Mouse (Mus musculus) CH12.LX (cell line): Measurements from ENCODE around the gene Sin3a. TPM values are rescaled to one million over a fixed set of nuclear protein-coding genes. Genes with fewer than 3 reads are reported as not detected.

Source experiments
- DNase-seq: peaks from one replicate; pipeline ENCODE4 v3.0.0-alpha.2; 2013; ENCODE audit errors: extremely low read depth
- H3K27ac ChIP-seq: 2 replicates; pipeline ENCODE4 v1.5.1; 2012; ENCODE audit warnings: low read depth, mild to moderate bottlenecking, control low read depth, moderate library complexity; ENCODE audit not compliant: insufficient read depth
- H3K27me3 ChIP-seq: replicated peaks from 2 replicates; pipeline ENCODE3; 2012; ENCODE audit warnings: inconsistent platforms
- H3K36me3 ChIP-seq, 2 experiments: replicated peaks in 1 of 2; 2 replicates each; pipeline versions ENCODE3 to v1.6.1; 2012; ENCODE audit warnings: inconsistent platforms in 1 of 2, low read length in 1 of 2, mild to moderate bottlenecking in 1 of 2, mixed read lengths in 1 of 2, moderate library complexity in 1 of 2; ENCODE audit not compliant: control insufficient read depth in 1 of 2, insufficient read depth in 1 of 2
- H3K4me1 ChIP-seq, 2 experiments: 2 replicates each; pipeline ENCODE4 v1.6.1; 2012; ENCODE audit warnings: inconsistent platforms in 1 of 2, moderate library complexity in 1 of 2; ENCODE audit not compliant: insufficient read depth in 2 of 2, control insufficient read depth in 1 of 2
- H3K4me2 ChIP-seq: 2 replicates; pipeline ENCODE4 v1.6.1; 2012; ENCODE audit warnings: low read depth, mild to moderate bottlenecking, control low read depth; ENCODE audit not compliant: poor library complexity, insufficient read depth, severe bottlenecking
- H3K4me3 ChIP-seq, 3 experiments: fragments of 150-350 bp in 1 of 3; sonication (generic) in 1 of 3; replicated peaks in 1 of 3; 2 replicates each; pipeline versions ENCODE3 to v1.5.1; 2011 to 2012; ENCODE audit warnings: low read depth in 2 of 3, low read length in 2 of 3, mild to moderate bottlenecking in 2 of 3, moderate library complexity in 2 of 3, control low read depth in 1 of 3, improper control_type of control experiment in 1 of 3, inconsistent platforms in 1 of 3, mixed read lengths in 1 of 3; ENCODE audit not compliant: poor library complexity in 1 of 3
- H3K79me2 ChIP-seq: replicated peaks from 2 replicates; pipeline ENCODE4 v1.6.1; 2012; ENCODE audit warnings: mild to moderate bottlenecking, moderate library complexity; ENCODE audit not compliant: control insufficient read depth, poor library complexity, insufficient read depth, severe bottlenecking; ENCODE audit errors: extremely low read depth
- H3K9ac ChIP-seq: 2 replicates; pipeline ENCODE4 v1.6.1; 2012; ENCODE audit warnings: low read depth, mild to moderate bottlenecking, control low read depth, moderate library complexity; ENCODE audit not compliant: insufficient read depth
- H3K9me3 ChIP-seq: replicated peaks from 2 replicates; pipeline ENCODE3; 2012; ENCODE audit warnings: low read length, inconsistent platforms, mixed read lengths
- CHD2 ChIP-seq: IDR thresholded peaks from 2 replicates; pipeline ENCODE4 v1.6.1; 2011; ENCODE audit warnings: low read length, improper control_type of control experiment
- EP300 ChIP-seq: IDR thresholded peaks from 2 replicates; pipeline ENCODE4 v1.6.1; 2011; ENCODE audit warnings: low read length, improper control_type of control experiment
- ETS1 ChIP-seq: conservative IDR thresholded peaks from 2 replicates; pipeline ENCODE4 v1.6.1; 2012; ENCODE audit warnings: low read depth, mild to moderate bottlenecking, inconsistent platforms, low read length, improper control_type of control experiment, moderate library complexity
- MAFK ChIP-seq: IDR thresholded peaks from 2 replicates; pipeline ENCODE4 v1.6.1; 2011; ENCODE audit warnings: low read length, improper control_type of control experiment; ENCODE audit not compliant: insufficient replicate concordance
- NRF1 ChIP-seq: IDR thresholded peaks from 2 replicates; pipeline ENCODE4 v1.6.1; 2014; ENCODE audit warnings: low read depth, mild to moderate bottlenecking, inconsistent platforms, low read length, improper control_type of control experiment, moderate library complexity
- POLR2AphosphoS2 ChIP-seq: IDR thresholded peaks from 2 replicates; pipeline ENCODE4 v1.6.1; 2011; ENCODE audit warnings: low read depth, low read length, improper control_type of control experiment
- SMC3 ChIP-seq: IDR thresholded peaks from 2 replicates; pipeline ENCODE4 v1.6.1; 2011; ENCODE audit warnings: low read depth, low read length, improper control_type of control experiment
- TCF12 ChIP-seq: IDR thresholded peaks from 2 replicates; pipeline ENCODE4 v1.6.1; 2014; ENCODE audit warnings: low read depth, mild to moderate bottlenecking, inconsistent platforms, low read length, improper control_type of control experiment
- USF1 ChIP-seq: IDR thresholded peaks from 2 replicates; pipeline ENCODE4 v1.6.1; 2014; ENCODE audit warnings: low read depth, mild to moderate bottlenecking, inconsistent platforms, low read length, improper control_type of control experiment
- ZNF384 ChIP-seq: IDR thresholded peaks from 2 replicates; pipeline ENCODE4 v1.6.1; 2012; ENCODE audit warnings: low read depth, low read length, improper control_type of control experiment, inconsistent platforms
- dilution Hi-C: fragments of 300-500 bp; cut with MboI; formaldehyde crosslinking; loops from 2 replicates; pipeline ENCODE4 v1.14.3; 2020; ENCODE audit warnings: low sequenced_read_pairs; ENCODE audit not compliant: extremely low pct_unique_long_range_greater_than_20kb, extremely low pct_ligation_motif_present
- in situ Hi-C: fragments of 300-500 bp; cut with MboI; formaldehyde crosslinking; loops from 3 replicates; pipeline ENCODE4 v1.14.3; 2019; ENCODE audit warnings: low sequenced_read_pairs, low pct_ligation_motif_present, low pct_unique_long_range_greater_than_20kb, mixed read lengths
- polyA plus RNA-seq: library from polyadenylated mRNA; unstranded; fragments of >175 nt; gene quantifications from 2 replicates; pipeline ENCODE4 v1.2.1, GENCODE M21; 2012; ENCODE audit warnings: low read depth; ENCODE audit not compliant: insufficient read length
- total RNA-seq, 2 experiments: library from RNA; depleted of rRNA; stranded (reverse); fragments of 300-350 nt in 1 of 2; fragments of >200 nt in 1 of 2; gene quantifications; 2 replicates each; pipeline ENCODE4 v1.2.3; 2012 to 2014

Gene Sin3a
- total and polyA plus RNA-seq, 3 experiments, result 23.0 to 32.1 (median 28.7) TPM

GRCm38 (mm10) chr9:57146451-57147066, 74.7 kb downstream of the Sin3a start:
- DNase-seq, result no peak
- Histone ChIP-seq H3K9ac (no peak overlapping the region), H3K4me1 (peaks cover 0 to 11% of the 10 kb centered on the region in 2 experiments; a peak in 2 of 4 replicates), H3K79me2 (no peaks in the 10 kb centered on the region), H3K27me3 (no peaks in the 10 kb centered on the region), H3K9me3 (no peaks in the 10 kb centered on the region), H3K27ac (no peak overlapping the region), H3K4me2 (no peak overlapping the region), H3K4me3 (no peak overlapping the region), H3K36me3 (peaks cover 8 to 35% of the 10 kb centered on the region in 2 experiments)
- no peak for TF ChIP-seq SMC3
- dilution Hi-C loops (no loop called here), in situ Hi-C loops (no loop called here)

GRCm38 (mm10) chr9:57147205-57148143, 75.6 kb downstream of the Sin3a start:
- H3K79me2 ChIP-seq, result no peaks in the 10 kb centered on the region
- no peaks in the 10 kb centered on the region for H3K27me3 ChIP-seq
- H3K27ac ChIP-seq, result no peak overlapping the region
- peaks cover 0 to 11% of the 10 kb centered on the region in 2 experiments; a peak in 2 of 4 replicates for H3K4me1 ChIP-seq
- TF ChIP-seq MAFK, result no peak
- TF ChIP-seq ETS1, result no peak
- no peak for TF ChIP-seq POLR2AphosphoS2
- no peak for TF ChIP-seq EP300
- no peak for TF ChIP-seq NRF1
- no peak for TF ChIP-seq CHD2
- no peak for TF ChIP-seq ZNF384
- TF ChIP-seq USF1, result no peak
- no peak for TF ChIP-seq TCF12
- no peak for DNase-seq
- in situ Hi-C loops, result no loop called here
- H3K4me3 ChIP-seq, result no peak overlapping the region
- H3K9me3 ChIP-seq, result no peaks in the 10 kb centered on the region
- H3K36me3 ChIP-seq, result peaks cover 0 to 25% of the 10 kb centered on the region in 2 experiments
- no peak overlapping the region for H3K9ac ChIP-seq
- dilution Hi-C loops, result no loop called here
- no peak overlapping the region for H3K4me2 ChIP-seq
